Mouse (Mus musculus) B cell, adult 67 days (primary cell): Measurements from ENCODE around the gene Mgat3. TPM values are rescaled to one million over a fixed set of nuclear protein-coding genes. Genes with fewer than 3 reads are reported as not detected.

ENCODE experiments used
- total RNA-seq, 2 experiments: library from RNA; stranded (reverse); gene quantifications; 4 replicates each; pipeline ENCODE4 v1.2.4; 2023

Gene Mgat3
- not detected for total RNA-seq

GRCm38 (mm10) chr15:80173001-80173771, at the start of gene Mgat3:
Gene Mgat3, plus strand, starts transcription at chr15:80173721.

GRCm38 (mm10) chr15:80132993-80133586, 40.4 kb upstream of the Mgat3 start, which contains the start of gene Tab1:
Gene Tab1, plus strand, starts transcription at chr15:80133127.

GRCm38 (mm10) chr15:80233733-80234509, 60.4 kb downstream of the Mgat3 start, which contains the start of gene Mief1:
Gene Mief1, plus strand, starts transcription at chr15:80234018.

DNA sequence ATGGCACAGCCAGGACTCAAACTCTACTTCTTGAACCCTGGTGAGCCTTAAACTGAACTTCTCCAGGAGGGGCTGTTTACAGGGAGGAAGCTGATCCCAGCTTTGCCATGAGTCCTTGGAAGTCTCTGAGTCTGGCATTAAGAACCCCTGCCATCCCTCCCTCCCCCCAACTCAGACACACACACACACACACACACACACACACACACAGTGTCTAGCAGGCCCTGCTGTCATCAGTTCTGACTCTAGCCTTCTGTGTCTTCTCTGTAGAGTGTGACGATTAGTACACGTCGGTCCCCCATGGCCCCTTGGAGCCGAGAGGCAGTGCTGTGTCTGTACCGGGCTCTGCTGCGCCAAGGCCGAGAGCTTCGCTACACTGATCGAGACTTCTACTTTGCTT, 62.0 kb downstream of the Mgat3 start, which contains the start of gene AC140267.1:
TSS of gene AC140267.1 (plus strand) at position 301 of the 400 bp plus-strand sequence.

GRCm38 (mm10) chr15:80254847-80255645, 81.5 kb downstream of the Mgat3 start, which contains the start of gene Atf4:
Gene Atf4, plus strand, starts transcription at chr15:80255184.

DNA sequence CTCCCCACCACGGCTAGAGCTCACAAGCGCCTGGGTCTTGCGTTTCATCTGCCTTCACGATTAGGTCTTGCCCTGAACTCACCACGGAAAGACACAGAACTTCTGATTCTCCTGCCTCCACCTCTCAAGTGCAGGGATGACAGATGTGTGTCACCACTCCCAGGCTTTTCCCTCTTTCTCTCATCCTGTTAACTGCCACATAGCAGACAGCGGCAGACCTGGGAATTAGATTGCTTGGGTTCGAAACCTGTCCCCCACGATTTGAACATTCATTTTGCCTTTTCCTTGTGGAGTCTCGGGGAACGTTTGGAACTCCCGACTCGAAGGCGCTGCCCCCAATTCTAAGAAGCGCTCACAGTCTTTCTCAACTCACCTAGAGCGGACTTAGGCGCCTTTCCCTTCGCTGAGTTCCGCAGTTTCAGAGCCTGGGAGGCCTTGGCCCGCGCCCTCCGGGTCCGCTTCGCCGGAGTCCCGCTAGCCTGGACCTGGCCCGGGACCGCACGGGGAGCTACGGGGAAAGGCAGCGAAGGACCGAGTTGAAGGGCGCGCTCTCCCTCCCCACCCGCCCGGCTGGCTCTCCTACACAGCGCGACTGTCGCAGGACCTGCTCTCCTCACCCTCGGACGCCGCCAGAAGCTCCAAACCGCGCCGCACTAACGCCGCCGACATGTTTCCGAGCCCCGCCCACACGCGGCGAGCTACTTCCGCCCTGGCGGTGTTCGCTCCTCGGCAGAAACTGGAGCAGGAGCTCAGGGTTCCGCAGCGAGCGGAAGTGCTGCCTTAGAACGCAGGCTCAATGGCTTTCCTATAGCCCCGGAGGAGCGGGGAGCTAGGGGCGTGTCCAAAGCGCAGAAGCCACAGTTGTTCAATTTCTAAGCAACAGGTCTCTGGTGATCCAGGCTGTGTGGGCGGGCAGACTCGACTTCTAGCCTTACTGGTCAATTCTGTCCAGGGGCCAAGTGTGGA, 90.4 kb downstream of the Mgat3 start, which contains the start of gene Rps19bp1:
TSS of gene Rps19bp1 (minus strand) at position 706 of the 966 bp plus-strand sequence.

Other genes with a start within 250 kb of the Mgat3 start
- gene Cbx7, start 202.6 kb upstream of the Mgat3 start, total RNA-seq = 100 to 1,000 TPM; 142 TPM
- under 1 TPM; 0.35 to 0.47 TPM for gene Pdgfb, start 158.7 kb upstream of the Mgat3 start, total RNA-seq
- not detected for gene Syngr1, start 82.4 kb upstream of the Mgat3 start, total RNA-seq
- gene Rpl3, start 81.9 kb upstream of the Mgat3 start, total RNA-seq = 1,000 to 10,000 TPM; 1,002 to 1,069 TPM
- gene Tab1, start 40.6 kb upstream of the Mgat3 start, total RNA-seq = 10 to 100 TPM; 20.0 to 35.2 TPM
- 10 to 100 TPM; 47.5 to 50.7 TPM for gene Mief1, start 60.3 kb downstream of the Mgat3 start, total RNA-seq
- gene AC140267.1, start 62.1 kb downstream of the Mgat3 start, total RNA-seq = 10 to 100 TPM in 1 of 2 experiments, not detected in 1; 22.0 TPM
- 100 to 1,000 TPM; 464 to 485 TPM for gene Atf4, start 81.5 kb downstream of the Mgat3 start, total RNA-seq
- 10 to 100 TPM; 24.9 to 26.2 TPM for gene Rps19bp1, start 90.6 kb downstream of the Mgat3 start, total RNA-seq
- 10 to 100 TPM; 54.8 to 57.3 TPM for gene Cacna1i, start 113.5 kb downstream of the Mgat3 start, total RNA-seq